Mouse (Mus musculus) MN1 (cell line): Measurements from ENCODE around the gene Tnni3k.

Experiments
- DNase-seq: peaks from one replicate; pipeline ENCODE4 v3.0.0-alpha.2; 2016; ENCODE audit warnings: low spot score

Gene Tnni3k

GRCm38 (mm10) chr3:154949551-154949950 is 105.7 kb downstream of the Tnni3k start:
- DNase-seq = no peak

GRCm38 (mm10) chr3:154945688-154946161 is 109.5 kb downstream of the Tnni3k start:
- DNase-seq = no peak

- DNase-seq = no peak
These were observed 127.5 kb downstream of the Tnni3k start for GRCm38 (mm10) chr3:154927757-154928156.

GRCm38 (mm10) chr3:154924936-154925335 is 130.3 kb downstream of the Tnni3k start:
- DNase-seq = no peak

- DNase-seq = no peak
These were observed 139.6 kb downstream of the Tnni3k start for GRCm38 (mm10) chr3:154915566-154915965.

GRCm38 (mm10) chr3:154913641-154914040 is 141.6 kb downstream of the Tnni3k start:
- DNase-seq = no peak

- DNase-seq = no peak
These were observed 158.5 kb downstream of the Tnni3k start for GRCm38 (mm10) chr3:154896737-154897136.

- no peak for DNase-seq
These were observed 162.0 kb downstream of the Tnni3k start for GRCm38 (mm10) chr3:154893225-154893624.

- DNase-seq = peak; percentile 43
These were observed 169.8 kb downstream of the Tnni3k start for GRCm38 (mm10) chr3:154885452-154885851.

- peak; percentile 8 for DNase-seq
These were observed 170.2 kb downstream of the Tnni3k start for GRCm38 (mm10) chr3:154885048-154885447.

- DNase-seq = no peak
These were observed 173.7 kb downstream of the Tnni3k start for GRCm38 (mm10) chr3:154881428-154881986.

GRCm38 (mm10) chr3:154880536-154880939 is 174.7 kb downstream of the Tnni3k start:
- DNase-seq = peak; percentile 68

- DNase-seq = no peak
These were observed 175.1 kb downstream of the Tnni3k start for GRCm38 (mm10) chr3:154880108-154880507.

- no peak for DNase-seq
These were observed 175.7 kb downstream of the Tnni3k start for GRCm38 (mm10) chr3:154879515-154879914.

GRCm38 (mm10) chr3:154879080-154879479 is 176.1 kb downstream of the Tnni3k start:
- DNase-seq = no peak

GRCm38 (mm10) chr3:154868807-154869206 is 186.4 kb downstream of the Tnni3k start:
- no peak for DNase-seq

- no peak for DNase-seq
These were observed 193.3 kb downstream of the Tnni3k start for GRCm38 (mm10) chr3:154861921-154862320.

- DNase-seq = no peak
These were observed 195.5 kb downstream of the Tnni3k start for GRCm38 (mm10) chr3:154859721-154860120.

GRCm38 (mm10) chr3:154853257-154853656 is 201.9 kb downstream of the Tnni3k start:
- DNase-seq = no peak

GRCm38 (mm10) chr3:154852281-154852680 is 202.9 kb downstream of the Tnni3k start:
- DNase-seq = no peak

- DNase-seq = no peak
These were observed 213.0 kb downstream of the Tnni3k start for GRCm38 (mm10) chr3:154842247-154842646.

- DNase-seq = no peak
These were observed 214.1 kb downstream of the Tnni3k start for GRCm38 (mm10) chr3:154841076-154841475.

- no peak for DNase-seq
These were observed 217.3 kb downstream of the Tnni3k start for GRCm38 (mm10) chr3:154837861-154838260.

GRCm38 (mm10) chr3:154836137-154836536 is 219.1 kb downstream of the Tnni3k start:
- no peak for DNase-seq
